Mouse (Mus musculus) olfactory bulb, adult 2 months (tissue): ENCODE results near the gene Afap1l2. TPM values are rescaled to one million over a fixed set of nuclear protein-coding genes. Genes with fewer than 3 reads are reported as not detected.

Experiments
- H3K27ac ChIP-seq: fragments of 200-500 bp; 2 replicates; pipeline ENCODE4 v1.5.1; 2012; ENCODE audit warnings: low read depth, low read length; ENCODE audit not compliant: insufficient read depth
- H3K4me1 ChIP-seq: fragments of 200-500 bp; 2 replicates; pipeline ENCODE4 v1.6.1; 2012; ENCODE audit warnings: low read length; ENCODE audit not compliant: control insufficient read depth, insufficient read depth
- H3K4me3 ChIP-seq: fragments of 200-500 bp; 2 replicates; pipeline ENCODE4 v1.5.1; 2012; ENCODE audit warnings: mild to moderate bottlenecking, low read depth, low read length, moderate library complexity; ENCODE audit not compliant: insufficient read depth
- CTCF ChIP-seq: fragments of 200-500 bp; IDR thresholded peaks from 2 replicates; pipeline ENCODE4 v1.5.1; 2012; ENCODE audit warnings: low read depth, mild to moderate bottlenecking, low read length, moderate library complexity; ENCODE audit not compliant: insufficient read depth
- POLR2A ChIP-seq: fragments of 200-500 bp; IDR thresholded peaks from 2 replicates; pipeline ENCODE4 v1.6.1; 2012; ENCODE audit warnings: mild to moderate bottlenecking, low read depth, low read length, moderate library complexity; ENCODE audit not compliant: insufficient read depth
- WGBS: fragments of 180-500 bp; shearing (Covaris S2); methylation state at CpG from one replicate; pipeline ENCODE4 v1.1.7; 2018; 5-methylcytosine and 5-hydroxymethylcytosine counted together
- polyA plus RNA-seq: library from polyadenylated mRNA; stranded (reverse); fragments of >200 nt; gene quantifications from 2 replicates; pipeline ENCODE4 v1.2.4, GENCODE M21; 2012; ENCODE audit warnings: low replicate concordance; ENCODE audit not compliant: missing spikeins, insufficient read depth, insufficient read length

Afap1l2 gene
- polyA plus RNA-seq, 1 experiment = not detected

GRCm38 (mm10) chr19:56940507-56940906 is 67.5 kb downstream of the Afap1l2 start:
- no peak overlapping the region for H3K4me3 ChIP-seq
- H3K4me1 ChIP-seq = no peaks in the 10 kb centered on the region
- no peak for TF ChIP-seq CTCF
- H3K27ac ChIP-seq = no peak overlapping the region
- WGBS = 86% methylated on average over 11 of the region's 11 CpGs

GRCm38 (mm10) chr19:56939826-56940225 is 68.2 kb downstream of the Afap1l2 start:
- Histone ChIP-seq H3K4me1 (no peaks in the 10 kb centered on the region), H3K4me3 (no peak overlapping the region), H3K27ac (no peak overlapping the region)
- TF ChIP-seq POLR2A = no peak
- no peak for TF ChIP-seq CTCF
- WGBS = 83% methylated on average over 9 of the region's 9 CpGs

- 94% methylated on average over 5 of the region's 5 CpGs for WGBS
- TF ChIP-seq CTCF (no peak), POLR2A (no peak)
- Histone ChIP-seq H3K4me3 (no peak overlapping the region), H3K27ac (no peak overlapping the region), H3K4me1 (no peaks in the 10 kb centered on the region)
Measured at GRCm38 (mm10) chr19:56937911-56938310, 70.1 kb downstream of the Afap1l2 start.

GRCm38 (mm10) chr19:56936253-56936652 is 71.8 kb downstream of the Afap1l2 start:
- H3K4me3 ChIP-seq = no peak overlapping the region
- 95% methylated on average over 8 of the region's 8 CpGs for WGBS
- H3K27ac ChIP-seq = no peak overlapping the region
- no peaks in the 10 kb centered on the region for H3K4me1 ChIP-seq
- TF ChIP-seq CTCF = no peak
- TF ChIP-seq POLR2A = no peak

GRCm38 (mm10) chr19:56935777-56936176 is 72.3 kb downstream of the Afap1l2 start:
- H3K4me3 ChIP-seq = no peak overlapping the region
- no peak overlapping the region for H3K27ac ChIP-seq
- 92% methylated on average over 7 of the region's 7 CpGs for WGBS
- no peaks in the 10 kb centered on the region for H3K4me1 ChIP-seq
- TF ChIP-seq POLR2A (no peak), CTCF (no peak)

GRCm38 (mm10) chr19:56935111-56935510 is 72.9 kb downstream of the Afap1l2 start:
- no peak overlapping the region for H3K27ac ChIP-seq

GRCm38 (mm10) chr19:56933800-56934199 is 74.2 kb downstream of the Afap1l2 start:
- WGBS = 88% methylated on average over 3 of the region's 3 CpGs
- H3K4me1 ChIP-seq = 0 out of 2 replicates have a peak, but pooled peaks cover 3% of the 10 kb centered on the region

More at GRCm38 (mm10) chr19:56935111-56935510, 72.9 kb downstream of the Afap1l2 start:
- TF ChIP-seq POLR2A (no peak), CTCF (no peak)
- 0 out of 2 replicates have a peak, but pooled peaks cover 2% of the 10 kb centered on the region for H3K4me1 ChIP-seq
- no peak overlapping the region for H3K4me3 ChIP-seq
- WGBS = 89% methylated on average over 6 of the region's 6 CpGs

GRCm38 (mm10) chr19:56930029-56930428 is 78.0 kb downstream of the Afap1l2 start:
- WGBS = 86% methylated on average over 9 of the region's 9 CpGs
- Histone ChIP-seq H3K4me3 (no peak overlapping the region), H3K4me1 (0 out of 2 replicates have a peak, but pooled peaks cover 3% of the 10 kb centered on the region), H3K27ac (no peak overlapping the region)
- TF ChIP-seq POLR2A = no peak
- TF ChIP-seq CTCF = no peak

More at GRCm38 (mm10) chr19:56933800-56934199, 74.2 kb downstream of the Afap1l2 start:
- no peak for TF ChIP-seq CTCF
- no peak for TF ChIP-seq POLR2A
- H3K27ac ChIP-seq = no peak overlapping the region
- no peak overlapping the region for H3K4me3 ChIP-seq

GRCm38 (mm10) chr19:56929392-56929791 is 78.6 kb downstream of the Afap1l2 start:
- Histone ChIP-seq H3K4me3 (no peak overlapping the region), H3K4me1 (0 out of 2 replicates have a peak, but pooled peaks cover 3% of the 10 kb centered on the region), H3K27ac (no peak overlapping the region)
- TF ChIP-seq POLR2A = no peak
- TF ChIP-seq CTCF = no peak
- 66% methylated on average over 3 of the region's 3 CpGs for whole genome bisulfite sequencing

- Histone ChIP-seq H3K4me3 (no peak overlapping the region), H3K4me1 (no peaks in the 10 kb centered on the region), H3K27ac (no peak overlapping the region)
- 77% methylated on average over 5 of the region's 5 CpGs for WGBS
- TF ChIP-seq CTCF = no peak
- no peak for TF ChIP-seq POLR2A
Measured at GRCm38 (mm10) chr19:56921744-56922143, 86.3 kb downstream of the Afap1l2 start.
